Mouse (Mus musculus) spleen, postnatal 10 days (tissue): Measurements from ENCODE around the gene Smarcd1.

Experiments
- DNase-seq, 2 experiments: peaks; one replicate each; pipeline ENCODE4 v3.0.0; 2021 to 2022; ENCODE audit warnings: low spot score in 2 of 2

Gene Smarcd1

DNA sequence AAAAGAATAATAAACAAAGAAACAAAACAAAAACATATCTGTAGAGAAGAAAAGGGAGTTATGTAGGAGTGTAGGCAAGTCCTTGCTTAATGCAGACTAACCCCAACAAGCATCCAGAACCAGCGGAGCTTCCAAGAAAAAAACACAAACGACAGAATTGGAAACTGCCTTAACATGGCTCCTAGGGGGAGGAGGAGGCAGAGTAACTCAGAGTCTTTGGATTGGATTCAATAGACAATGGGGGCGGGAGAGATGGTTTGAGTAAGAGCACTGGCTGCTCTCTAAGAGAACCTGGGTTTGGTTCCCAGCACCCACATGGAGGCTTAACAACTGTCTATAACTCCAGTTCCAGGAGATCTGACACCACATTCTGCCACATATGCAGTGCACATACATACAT, 29.7 kb downstream of the Smarcd1 start:
- DNase-seq = no peak

GRCm38 (mm10) chr15:99733186-99733585, 31.3 kb downstream of the Smarcd1 start:
- DNase-seq = no peak

DNA sequence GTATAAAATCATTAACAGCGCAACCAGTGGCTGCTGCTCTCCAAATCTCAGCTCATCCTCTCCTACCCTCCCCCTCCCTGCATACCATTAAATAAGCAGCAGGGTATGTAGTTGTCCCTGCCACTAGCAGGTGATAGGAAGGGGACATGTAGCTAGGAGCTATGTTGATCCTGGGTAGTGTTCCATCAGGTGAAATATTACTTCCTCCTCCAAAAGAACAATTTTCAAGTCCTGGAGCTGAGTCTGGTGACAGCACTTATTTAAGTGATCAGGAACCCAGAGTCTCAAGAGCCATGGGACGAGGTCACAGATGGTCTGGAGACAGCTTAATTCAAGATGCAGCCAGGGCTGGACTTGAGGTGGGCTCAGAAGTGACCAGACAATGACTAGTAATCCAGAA, 33.7 kb downstream of the Smarcd1 start:
- DNase-seq = peak; percentile 100

GRCm38 (mm10) chr15:99736675-99737074, 34.7 kb downstream of the Smarcd1 start:
- no peak for DNase-seq

GRCm38 (mm10) chr15:99740229-99740628, 38.3 kb downstream of the Smarcd1 start:
- no peak for DNase-seq

GRCm38 (mm10) chr15:99754204-99754603, 52.3 kb downstream of the Smarcd1 start:
- DNase-seq = no peak
